9 mouse cellular contexts compared by ENCODE assay signal in the genomic region with DNA sequence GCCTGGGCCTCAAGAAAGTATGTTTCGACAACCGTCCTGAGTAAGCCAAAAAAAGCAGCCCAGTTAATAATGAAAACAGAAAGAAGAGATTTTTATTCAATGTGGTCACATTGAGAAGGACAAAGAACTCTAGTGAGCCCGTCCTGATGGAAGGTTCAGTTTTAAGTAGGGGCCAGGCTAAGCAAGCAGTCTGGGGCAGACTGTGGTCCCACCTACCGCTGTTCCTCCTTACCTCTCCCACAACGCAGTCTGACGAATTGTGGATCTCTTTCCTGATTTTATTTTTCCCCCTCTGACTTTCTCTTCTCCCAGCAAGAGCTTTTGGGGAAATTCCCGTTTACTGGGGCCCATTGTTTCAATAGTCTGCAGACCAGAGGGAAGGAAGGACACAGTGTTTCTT. TPM values are rescaled to one million over a fixed set of nuclear protein-coding genes. Genes with fewer than 3 reads are reported as not detected.
DNase-seq lines count a peak whose midpoint lies in the region; ATAC-seq and TF ChIP-seq lines count a peak whose summit lies in the region.
"Had no signal": no experiment of that assay in that cellular context is flagged by ENCODE, and none has a peak within 500 bp of the region (broad histone marks: within the 10 kb centered on the region; RNA-seq: fewer than 3 reads in every experiment).

No protein-coding gene starts in this region.

- WGBS in liver, embryonic 11.5 days, result 34% methylated on average over 7 of the region's 7 CpGs

- DNase-seq in embryo, embryonic 10 days (ENCODE audit: low spot score), result peak; percentile 13
- no peak for DNase-seq in embryo, embryonic 9.5 days (ENCODE audit: extremely low spot score)
- no peak for DNase-seq in testis, postnatal 14 days (ENCODE audit: low spot score)
- no peak for DNase-seq in liver, embryonic 11.5 days (ENCODE audit: low spot score)
- no peak for DNase-seq in frontal cortex, adult 2 months (ENCODE audit: extremely low spot score in 1 of 2, low spot score in 1 of 2)
- no peak for DNase-seq in B cell, adult 2 months

- peak overlapping the region; percentile 86 for H3K27ac ChIP-seq in testis, adult 2 months (ENCODE audit: control insufficient read depth, insufficient read depth, low read depth, low read length)
- peak overlapping the region; percentile 93 for H3K27ac ChIP-seq in liver, embryonic 11.5 days (ENCODE audit: low read depth, low read length)

- H3K4me3 ChIP-seq in testis, adult 2 months (ENCODE audit: control insufficient read depth, low read depth, low read length), result no peak overlapping the region
- no peak overlapping the region for H3K4me3 ChIP-seq in liver, embryonic 11.5 days (ENCODE audit: low read depth, low read length)

- peak overlapping the region; percentile 77 for H3K4me2 ChIP-seq in liver, embryonic 11.5 days

- H3K4me1 ChIP-seq in testis, adult 2 months (ENCODE audit: control insufficient read depth, insufficient read depth, low read length), result peaks cover 9% of the 10 kb centered on the region
- peaks cover 16% of the 10 kb centered on the region for H3K4me1 ChIP-seq in liver, embryonic 11.5 days (replicated peaks; ENCODE audit: control insufficient read depth, insufficient read depth, low read length)

- no peaks in the 10 kb centered on the region for H3K36me3 ChIP-seq in testis, adult 2 months (ENCODE audit: control insufficient read depth, insufficient read depth, low read length)
- H3K36me3 ChIP-seq in liver, embryonic 11.5 days (ENCODE audit: control insufficient read depth, insufficient read depth, low read length), result no peaks in the 10 kb centered on the region

- no peaks in the 10 kb centered on the region for H3K9me3 ChIP-seq in liver, embryonic 11.5 days (ENCODE audit: control insufficient read depth, low read length)

- no peak for TF ChIP-seq CTCF in testis, adult 2 months (IDR thresholded peaks at IDR 0.05; ENCODE audit: control insufficient read depth, insufficient read depth, insufficient replicate concordance, low read depth, low read length)

- no peak for TF ChIP-seq POLR2A in testis, adult 2 months (IDR thresholded peaks at IDR 0.05; ENCODE audit: control insufficient read depth, low read depth, low read length)

- H3K27me3 ChIP-seq in testis, adult 2 months (ENCODE audit: control insufficient read depth, insufficient read depth, low read length), result no peaks in the 10 kb centered on the region
- H3K27me3 ChIP-seq in liver, embryonic 11.5 days (replicated peaks; ENCODE audit: control insufficient read depth, insufficient read depth, low read length), result no peaks in the 10 kb centered on the region

- H3K9ac ChIP-seq in liver, embryonic 11.5 days (ENCODE audit: low read depth, low read length), result peak overlapping the region; percentile 75

- no peak for ATAC-seq in liver, embryonic 11.5 days (replicated peaks; ENCODE audit: low FRiP score)
- ATAC-seq in megakaryocyte, adult 5-6 weeks (ENCODE audit: poor library complexity, severe bottlenecking), result no peak
- ATAC-seq: inflammation-experienced regulatory T-cells, adult 6 months had no signal

RNA-seq across cellular contexts. Expression of a gene that starts 21.5 kb away (rescaled TPM):
- 23.1 and 26.9 TPM in 2 replicates for polyA plus RNA-seq in testis, adult 2 months (2012; rRNA removed)
- polyA plus RNA-seq in liver, embryonic 11.5 days (2014; fragmentation: Nextera tagmentation; extraction: Ambion mirVana), result 302 and 334 TPM in 2 replicates
- 231 and 248 TPM in 2 replicates for polyA plus RNA-seq in frontal cortex, adult 2 months (2012; rRNA removed)
- 36.7 and 38.0 TPM in 2 replicates for total RNA-seq in megakaryocyte, adult 5-6 weeks (2015)
- 47.0 and 68.7 TPM in 2 replicates for total RNA-seq in megakaryocyte, adult 5-6 weeks (2017)
